Mouse (Mus musculus) limb, embryonic 11.5 days (tissue): ENCODE measurements around the gene Rrp7a. TPM values are rescaled to one million over a fixed set of nuclear protein-coding genes. Genes with fewer than 3 reads are reported as not detected.

Experiments used
- ATAC-seq: fragments of 200-750 bp; cut with Nextera tagmentation; 2 replicates; pipeline ENCODE4 v1.8.0; 2017; ENCODE audit warnings: low read depth; ENCODE audit not compliant: insufficient number of reproducible peaks, low FRiP score, low TSS enrichment
- DNase-seq: peaks from one replicate; pipeline ENCODE4 v3.0.0-alpha.2; 2015; ENCODE audit warnings: low spot score
- H3K27ac ChIP-seq: fragments of 300-500 bp; sonication (generic); replicated peaks from 2 replicates; pipeline ENCODE4 v1.5.1; 2014; ENCODE audit warnings: low read depth, mild to moderate bottlenecking, low read length
- H3K27me3 ChIP-seq: fragments of 300-500 bp; sonication (generic); 2 replicates; pipeline ENCODE4 v1.6.1; 2014; ENCODE audit warnings: mild to moderate bottlenecking, low read length, mixed read lengths; ENCODE audit not compliant: control insufficient read depth, insufficient read depth
- H3K36me3 ChIP-seq: fragments of 300-500 bp; sonication (generic); 2 replicates; pipeline ENCODE4 v1.6.1; 2014; ENCODE audit warnings: mild to moderate bottlenecking, low read length, moderate library complexity, mixed read lengths; ENCODE audit not compliant: control insufficient read depth, insufficient read depth
- H3K4me1 ChIP-seq: fragments of 300-500 bp; sonication (generic); 2 replicates; pipeline ENCODE4 v1.6.1; 2014; ENCODE audit warnings: low read length, mixed read lengths; ENCODE audit not compliant: control insufficient read depth, insufficient read depth
- H3K4me2 ChIP-seq: fragments of 300-500 bp; sonication (generic); 2 replicates; pipeline ENCODE4 v1.6.1; 2014; ENCODE audit warnings: low read depth, mild to moderate bottlenecking, moderate library complexity; ENCODE audit not compliant: severe bottlenecking
- H3K4me3 ChIP-seq: fragments of 300-500 bp; sonication (generic); 2 replicates; pipeline ENCODE4 v1.5.1; 2014; ENCODE audit warnings: low read depth, low read length
- H3K9ac ChIP-seq: fragments of 300-500 bp; sonication (generic); 2 replicates; pipeline ENCODE4 v1.6.1; 2014; ENCODE audit warnings: mild to moderate bottlenecking, low read length
- H3K9me3 ChIP-seq: fragments of 300-500 bp; sonication (generic); 2 replicates; pipeline ENCODE4 v1.6.1; 2016; ENCODE audit warnings: low read length; ENCODE audit not compliant: control insufficient read depth
- WGBS: fragments of 180-500 bp; shearing (Covaris S2); extraction: QIAGEN DNeasy Blood & Tissue Kit; methylation state at CpG from one replicate; pipeline ENCODE4 v1.1.7; 2014; 5-methylcytosine and 5-hydroxymethylcytosine counted together
- polyA plus RNA-seq: library from polyadenylated mRNA; unstranded; fragments of >200 nt; fragmentation: Nextera tagmentation; extraction: Ambion mirVana; gene quantifications from 2 replicates; pipeline ENCODE4 v1.2.1, GENCODE M21; 2014

Gene Rrp7a
- polyA plus RNA-seq, 1 experiment from 2014 or later, result 53.5 TPM

DNA sequence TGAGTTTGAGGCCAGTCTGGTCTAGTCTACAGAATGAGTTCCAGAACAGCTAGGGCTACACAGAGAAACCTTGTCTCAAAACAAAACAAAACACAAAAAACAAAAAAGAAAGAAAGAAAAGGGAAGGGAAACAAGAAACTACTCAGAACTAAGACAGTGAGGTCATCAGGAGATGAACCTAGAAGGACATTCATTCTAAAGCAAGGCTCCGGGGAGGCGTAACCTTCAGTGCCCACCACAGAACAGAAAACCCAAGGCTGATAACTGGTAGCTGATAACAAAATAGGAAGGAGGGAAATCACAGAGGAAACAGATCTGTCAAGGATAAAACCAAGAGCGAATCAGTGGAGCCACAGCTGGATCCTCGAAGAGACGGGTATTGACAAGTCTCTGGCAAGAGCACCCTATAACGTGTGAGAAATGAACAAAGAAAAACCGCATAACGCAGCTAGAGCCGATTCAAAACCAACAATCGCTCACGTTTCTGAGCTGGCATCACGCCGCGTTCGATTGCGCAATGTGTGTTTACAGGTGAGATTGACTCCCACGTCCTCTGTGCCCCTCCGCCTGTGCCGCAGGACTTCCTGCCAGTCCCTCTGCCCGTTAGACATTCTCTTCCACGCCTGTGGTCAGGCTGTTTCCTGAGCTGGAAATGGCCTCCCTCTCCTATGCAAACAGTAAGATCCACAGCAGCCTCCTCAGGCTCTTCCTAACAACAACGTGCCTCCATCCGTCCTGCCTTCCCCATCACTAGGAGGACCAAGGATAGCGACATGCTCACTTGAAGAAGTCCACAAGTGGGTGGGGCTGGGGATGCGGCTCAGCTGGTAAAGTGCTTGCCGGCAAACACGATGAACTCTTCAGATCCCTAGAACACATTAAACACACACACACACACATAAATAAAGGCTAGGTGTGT, 46.7 kb downstream of the Rrp7a start:
- H3K4me1 ChIP-seq, result no peaks in the 10 kb centered on the region

DNA sequence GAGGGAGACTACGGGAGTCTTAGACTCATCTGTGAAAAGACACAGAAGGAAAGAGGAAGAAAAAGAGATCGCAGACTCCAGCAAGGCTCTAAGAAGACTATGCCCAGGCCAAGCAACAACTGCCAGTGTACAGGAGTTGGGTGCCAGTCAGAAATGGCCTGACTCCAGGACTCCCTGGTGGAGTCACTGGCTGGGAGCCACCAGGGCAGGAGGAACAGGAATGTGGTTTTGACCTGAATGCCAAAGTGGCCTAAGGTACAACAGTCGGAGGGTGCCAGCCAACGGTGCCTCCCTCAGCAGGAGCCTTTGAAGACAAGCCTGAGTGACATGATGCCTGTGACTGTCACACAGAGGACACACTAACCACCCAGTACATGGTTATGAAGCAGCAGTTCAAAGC, 48.4 kb downstream of the Rrp7a start:
- Histone ChIP-seq H3K9ac (no peak overlapping the region), H3K9me3 (no peaks in the 10 kb centered on the region), H3K4me3 (no peak overlapping the region), H3K4me2 (no peak overlapping the region), H3K27ac (no peak overlapping the region), H3K36me3 (no peaks in the 10 kb centered on the region), H3K27me3 (no peaks in the 10 kb centered on the region), H3K4me1 (no peaks in the 10 kb centered on the region)
- ATAC-seq (no peak), DNase-seq (no peak)
- 90% methylated on average over 4 of the region's 4 CpGs for WGBS

More for the DNA sequence above, 46.7 kb downstream of the Rrp7a start:
- ATAC-seq (no peak), DNase-seq (no peak)
- Histone ChIP-seq H3K4me3 (no peak overlapping the region), H3K27me3 (no peaks in the 10 kb centered on the region), H3K36me3 (no peaks in the 10 kb centered on the region), H3K9ac (no peak overlapping the region), H3K27ac (no peak overlapping the region), H3K4me2 (no peak overlapping the region), H3K9me3 (no peaks in the 10 kb centered on the region)
- WGBS, result 60% methylated on average over 27 of the region's 27 CpGs

DNA sequence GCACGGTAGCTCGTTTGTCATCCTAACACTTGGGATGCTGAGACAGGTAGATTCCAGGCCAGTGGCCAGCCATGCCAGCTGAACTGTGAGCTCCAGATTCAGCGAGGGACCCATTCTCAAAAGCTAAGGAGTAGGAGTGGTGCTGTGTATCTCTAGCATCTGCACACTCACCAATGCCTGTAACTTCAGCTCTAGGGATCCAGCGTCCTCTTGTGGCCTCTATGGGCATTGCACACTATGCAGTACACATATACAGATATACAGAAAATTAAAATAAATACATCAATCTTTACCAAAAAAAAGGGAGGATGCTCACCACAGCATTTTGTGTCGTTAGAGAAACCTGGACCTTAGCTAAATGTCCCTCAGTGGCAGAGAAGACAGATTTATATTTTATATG, 50.8 kb downstream of the Rrp7a start:
- Histone ChIP-seq H3K9ac (no peak overlapping the region), H3K27me3 (no peaks in the 10 kb centered on the region), H3K4me1 (no peaks in the 10 kb centered on the region), H3K4me2 (no peak overlapping the region), H3K4me3 (no peak overlapping the region), H3K36me3 (no peaks in the 10 kb centered on the region), H3K27ac (no peak overlapping the region), H3K9me3 (no peaks in the 10 kb centered on the region)
- ATAC-seq (no peak), DNase-seq (no peak)
- WGBS, result 86% methylated on average over 5 of the region's 5 CpGs

DNA sequence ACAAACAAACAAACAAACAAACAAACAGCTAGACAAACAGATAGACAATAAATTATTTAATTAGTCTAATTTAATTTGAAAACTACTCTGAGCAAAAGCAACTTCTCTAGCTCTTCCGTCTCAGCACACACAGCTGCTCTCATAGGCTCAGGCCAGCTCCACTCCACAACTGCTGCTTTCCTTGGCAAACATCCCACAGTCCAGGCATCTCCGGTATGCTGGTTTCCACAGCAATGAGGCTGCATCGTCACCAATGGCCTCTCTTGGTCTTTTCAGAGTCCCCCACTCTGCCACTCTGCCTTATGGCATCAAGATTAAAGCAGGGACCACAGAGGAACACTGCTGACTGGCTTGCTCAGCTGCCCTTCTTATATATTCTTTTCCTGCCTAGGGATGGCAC, 51.7 kb downstream of the Rrp7a start:
- no peaks in the 10 kb centered on the region for H3K36me3 ChIP-seq
- H3K4me2 ChIP-seq, result no peak overlapping the region
- no peaks in the 10 kb centered on the region for H3K4me1 ChIP-seq
- H3K9me3 ChIP-seq, result no peaks in the 10 kb centered on the region
- H3K27me3 ChIP-seq, result no peaks in the 10 kb centered on the region
- no peak for DNase-seq
- H3K9ac ChIP-seq, result no peak overlapping the region
- no peak for ATAC-seq
- no peak overlapping the region for H3K27ac ChIP-seq
- H3K4me3 ChIP-seq, result no peak overlapping the region
- 90% methylated on average over 3 of the region's 3 CpGs for WGBS

DNA sequence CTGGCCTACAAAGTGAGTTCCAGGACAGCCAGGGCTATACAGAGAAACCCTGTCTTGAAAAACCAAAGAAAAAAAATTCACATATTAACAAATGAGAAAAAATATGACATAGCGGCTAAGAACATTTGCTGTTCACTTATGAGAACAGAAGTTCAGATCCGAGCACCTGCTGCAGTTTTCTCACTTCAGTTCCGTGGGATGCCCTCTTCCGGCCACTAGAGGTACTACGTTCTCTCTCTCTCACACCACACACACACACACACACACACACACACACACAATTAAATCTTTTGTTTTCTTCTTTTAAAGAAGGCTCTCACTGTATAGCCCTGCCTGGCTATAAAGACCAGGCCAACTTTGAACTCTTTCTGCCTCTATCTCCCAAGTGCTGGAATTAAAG, 54.3 kb downstream of the Rrp7a start:
- Histone ChIP-seq H3K27ac (no peak overlapping the region), H3K9me3 (no peaks in the 10 kb centered on the region), H3K36me3 (no peaks in the 10 kb centered on the region), H3K27me3 (no peaks in the 10 kb centered on the region), H3K4me1 (no peaks in the 10 kb centered on the region), H3K4me2 (no peak overlapping the region), H3K4me3 (no peak overlapping the region), H3K9ac (no peak overlapping the region)
- ATAC-seq (no peak), DNase-seq (no peak)
- WGBS, result 94% methylated on average over 5 of the region's 5 CpGs

DNA sequence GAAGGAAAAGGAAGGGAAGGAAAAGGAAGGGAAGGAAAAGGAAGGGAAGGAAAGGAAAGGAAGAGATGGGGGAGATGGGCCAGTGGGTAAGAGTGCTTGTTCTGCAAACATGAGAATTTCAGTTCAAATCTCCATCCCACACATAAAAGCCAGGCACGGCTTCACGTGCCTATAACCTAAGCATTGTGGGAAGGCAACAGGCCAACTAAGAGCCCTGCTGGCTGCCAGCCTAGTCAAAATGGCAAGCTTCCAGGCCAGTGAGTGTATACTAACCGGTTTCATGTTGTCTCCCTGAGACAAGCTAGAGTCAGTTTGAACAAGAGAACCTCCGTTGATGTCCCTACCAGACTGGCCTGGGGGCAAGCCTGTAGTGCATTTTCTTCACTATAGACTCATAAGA, 57.1 kb downstream of the Rrp7a start:
- H3K27ac ChIP-seq, result no peak overlapping the region
- DNase-seq, result no peak
- no peaks in the 10 kb centered on the region for H3K27me3 ChIP-seq
- no peaks in the 10 kb centered on the region for H3K9me3 ChIP-seq
- 83% methylated on average over 4 of the region's 4 CpGs for WGBS
- H3K9ac ChIP-seq, result no peak overlapping the region
- no peak overlapping the region for H3K4me2 ChIP-seq
- H3K4me3 ChIP-seq, result no peak overlapping the region
- peaks cover 5% of the 10 kb centered on the region; the same call in 1 of the 2 replicates for H3K4me1 ChIP-seq
- no peaks in the 10 kb centered on the region for H3K36me3 ChIP-seq
- no peak for ATAC-seq

Other genes starting within 250 kb of the Rrp7a start
- 12.3 and 14.3 TPM in 2 replicates for gene Tcf20, start 134.9 kb downstream of the Rrp7a start, polyA plus RNA-seq
- gene Nfam1, start 89.5 kb downstream of the Rrp7a start, polyA plus RNA-seq, result 1.9 and 3.0 TPM in 2 replicates
- gene Serhl, start 33.3 kb downstream of the Rrp7a start, polyA plus RNA-seq, result 45.6 and 48.2 TPM in 2 replicates
- gene Poldip3, start 26.6 kb upstream of the Rrp7a start, polyA plus RNA-seq, result 176 and 182 TPM in 2 replicates
- 136 and 149 TPM in 2 replicates for gene Cyb5r3, start 49.8 kb upstream of the Rrp7a start, polyA plus RNA-seq
- 0.18 TPM in 1 of 2 replicates, not detected in the other for gene A4galt, start 129.0 kb upstream of the Rrp7a start, polyA plus RNA-seq
- 37.2 and 37.6 TPM in 2 replicates for gene Arfgap3, start 227.4 kb upstream of the Rrp7a start, polyA plus RNA-seq